Mouse (Mus musculus) monocyte, adult 5-6 weeks (primary cell): ENCODE results near the gene Stx3. TPM values are rescaled to one million over a fixed set of nuclear protein-coding genes. Genes with fewer than 3 reads are reported as not detected.

ENCODE experiments used
- ATAC-seq: fragments of 153-309, 156-312 bp; replicated peaks from 2 replicates; pipeline ENCODE4 v1.8.0; 2017; ENCODE audit warnings: mild to moderate bottlenecking; ENCODE audit not compliant: low TSS enrichment, insufficient number of reproducible peaks, severe bottlenecking, poor library complexity, low FRiP score
- total RNA-seq: library from RNA; stranded (forward); fragments of 200-1000, 200-491, 200-594 nt; gene quantifications from 3 replicates; pipeline ENCODE4 v1.2.3, GENCODE M21; 2017

The Stx3 gene
- total RNA-seq, result 8.9 to 23.6 TPM (median 19.8 TPM) in 3 replicates

- no peak for ATAC-seq
Measured at GRCm38 (mm10) chr19:11819143-11819700, at the start of gene Stx3. Gene Stx3, minus strand, starts transcription at chr19:11819403.

- no peak for ATAC-seq
Measured at GRCm38 (mm10) chr19:11867837-11868236, 48.6 kb upstream of the Stx3 start.

GRCm38 (mm10) chr19:11860966-11861365 lies 41.8 kb upstream of the Stx3 start, which contains the start of gene Olfr1418:
Gene Olfr1418, minus strand, starts transcription at chr19:11861066.
- no peak for ATAC-seq

GRCm38 (mm10) chr19:11856506-11856905 lies 37.3 kb upstream of the Stx3 start:
- ATAC-seq, result no peak

GRCm38 (mm10) chr19:11854821-11855220 lies 35.6 kb upstream of the Stx3 start:
- no peak for ATAC-seq

GRCm38 (mm10) chr19:11852652-11853051 lies 33.4 kb upstream of the Stx3 start:
- ATAC-seq, result no peak

GRCm38 (mm10) chr19:11846333-11846732 lies 27.1 kb upstream of the Stx3 start:
- ATAC-seq, result no peak

- ATAC-seq, result no peak
Measured at GRCm38 (mm10) chr19:11839119-11839518, 19.9 kb upstream of the Stx3 start, which contains the start of gene Olfr1417. Gene Olfr1417, minus strand, starts transcription at chr19:11839219.

GRCm38 (mm10) chr19:11823346-11824065 lies 4.3 kb upstream of the Stx3 start:
- no peak for ATAC-seq

GRCm38 (mm10) chr19:11820211-11820610 lies 1.0 kb upstream of the Stx3 start:
- no peak for ATAC-seq

GRCm38 (mm10) chr19:11819800-11820199 lies 597 bp upstream of the Stx3 start:
- peak; percentile 69 for ATAC-seq

GRCm38 (mm10) chr19:11818199-11819142 lies 732 bp downstream of the Stx3 start:
- 0 out of 2 replicates have a peak, but pooled peaks have one; percentile 14 for ATAC-seq

- no peak for ATAC-seq
Measured at GRCm38 (mm10) chr19:11817586-11817985, 1.6 kb downstream of the Stx3 start.

GRCm38 (mm10) chr19:11816706-11817105 lies 2.5 kb downstream of the Stx3 start:
- ATAC-seq, result no peak

- ATAC-seq, result no peak
Measured at GRCm38 (mm10) chr19:11814742-11815333, 4.4 kb downstream of the Stx3 start.

- ATAC-seq, result no peak
Measured at GRCm38 (mm10) chr19:11813649-11814048, 5.6 kb downstream of the Stx3 start.

GRCm38 (mm10) chr19:11813136-11813535 lies 6.1 kb downstream of the Stx3 start:
- ATAC-seq, result no peak

GRCm38 (mm10) chr19:11811688-11812365 lies 7.4 kb downstream of the Stx3 start:
- ATAC-seq, result no peak
